Mouse (Mus musculus): ENCODE data around the gene Btk.

DNA sequence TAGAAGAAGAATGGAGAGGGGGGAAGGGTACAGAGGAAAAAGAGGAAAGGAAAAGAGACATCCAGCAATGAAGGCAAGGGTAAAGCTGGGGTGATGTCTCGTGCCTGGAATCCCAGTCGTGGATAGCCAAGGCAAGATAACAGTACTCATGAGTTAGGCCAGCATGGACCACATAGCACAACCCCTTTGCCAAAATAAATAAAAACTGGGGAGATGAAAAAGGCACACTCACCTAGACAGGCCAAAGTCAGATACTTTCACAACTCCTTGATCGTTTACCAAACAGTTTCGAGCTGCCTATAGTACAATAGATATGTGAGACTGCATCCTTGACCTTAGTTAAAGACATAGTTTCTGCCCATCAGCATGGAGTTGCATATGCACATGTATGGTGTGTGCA is 36.0 kb downstream of the Btk start:
- TF ChIP-seq CTCF (IDR thresholded peaks at IDR 0.05; ENCODE audit: low read depth, low read length) (no peak), POLR2A (IDR thresholded peaks at IDR 0.05; ENCODE audit: borderline replicate concordance, low read depth, low read length) (no peak)
